Mouse (Mus musculus) kidney, embryonic 15.5 days (tissue): Measurements from ENCODE around the gene Lin28b. TPM values are rescaled to one million over a fixed set of nuclear protein-coding genes. Genes with fewer than 3 reads are reported as not detected.
"Not testable (repeated sequence)": the region's sequence is repeated elsewhere in the genome, so short reads cannot be mapped to it uniquely, and the experiment has no call there.

Source experiments
- ATAC-seq: fragments of 200-750 bp; cut with Nextera tagmentation; replicated peaks from 2 replicates; pipeline ENCODE4 v1.8.0; 2017; ENCODE audit warnings: moderate TSS enrichment; ENCODE audit not compliant: low FRiP score
- H3K27ac ChIP-seq: fragments of 300-500 bp; sonication (generic); 2 replicates; pipeline ENCODE4 v1.5.1; 2015; ENCODE audit warnings: mild to moderate bottlenecking, inconsistent platforms
- H3K27me3 ChIP-seq: fragments of 300-500 bp; sonication (generic); 2 replicates; pipeline ENCODE4 v1.6.1; 2015; ENCODE audit warnings: inconsistent platforms
- H3K36me3 ChIP-seq: fragments of 300-500 bp; sonication (generic); 2 replicates; pipeline ENCODE4 v1.6.1; 2015; ENCODE audit warnings: inconsistent platforms
- H3K4me1 ChIP-seq: fragments of 300-500 bp; sonication (generic); 2 replicates; pipeline ENCODE4 v1.6.1; 2015; ENCODE audit warnings: inconsistent platforms
- H3K4me2 ChIP-seq: fragments of 300-500 bp; sonication (generic); 2 replicates; pipeline ENCODE4 v1.6.1; 2015; ENCODE audit warnings: moderate library complexity, mild to moderate bottlenecking, inconsistent platforms
- H3K4me3 ChIP-seq: fragments of 300-500 bp; sonication (generic); replicated peaks from 2 replicates; pipeline ENCODE4 v1.5.1; 2015; ENCODE audit warnings: mild to moderate bottlenecking, inconsistent platforms
- H3K9ac ChIP-seq: fragments of 300-500 bp; sonication (generic); 2 replicates; pipeline ENCODE4 v1.6.1; 2015; ENCODE audit warnings: mild to moderate bottlenecking, inconsistent platforms
- H3K9me3 ChIP-seq: fragments of 300-500 bp; sonication (generic); replicated peaks from 2 replicates; pipeline ENCODE4 v1.6.1; 2016; ENCODE audit warnings: inconsistent platforms
- WGBS: fragments of 180-500 bp; shearing (Covaris S2); methylation state at CpG from one replicate; pipeline ENCODE4 v1.1.7; 2015; ENCODE audit warnings: mixed read lengths; 5-methylcytosine and 5-hydroxymethylcytosine counted together
- polyA plus RNA-seq: library from polyadenylated mRNA; unstranded; fragments of >200 nt; fragmentation: Nextera tagmentation; extraction: Ambion mirVana; gene quantifications from 2 replicates; pipeline ENCODE4 v1.2.1, GENCODE M21; 2015

Lin28b gene
- polyA plus RNA-seq, 1 experiment from 2014 or later: 1.6 TPM

DNA sequence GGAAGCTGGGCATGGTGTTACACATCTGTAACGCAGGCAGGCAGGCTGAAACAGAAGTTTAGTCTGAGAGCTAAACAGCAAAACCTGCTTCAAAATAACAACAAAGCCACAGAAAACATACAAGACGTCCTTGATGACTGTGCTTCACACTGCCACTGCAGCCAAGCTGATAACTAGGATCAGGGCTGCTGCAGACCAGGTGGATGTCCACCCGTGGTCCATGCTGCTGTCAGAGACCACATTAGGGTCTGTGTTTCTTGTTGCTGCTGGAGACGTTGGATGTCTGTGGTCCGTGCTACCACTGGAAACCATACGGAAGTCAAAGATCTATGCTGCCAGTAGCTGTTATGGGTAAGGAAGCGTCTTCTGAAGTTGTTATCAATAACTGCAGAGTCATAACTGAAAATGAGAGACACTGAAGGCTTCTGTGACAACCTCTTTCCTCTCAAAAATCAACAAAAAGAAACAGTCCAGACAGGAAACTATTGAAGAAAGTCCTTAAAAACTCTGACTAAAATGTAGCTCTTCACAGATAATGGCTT lies 86.4 kb downstream of the Lin28b start:
- no peaks in the 10 kb centered on the region for H3K36me3 ChIP-seq
- WGBS: 55% methylated on average over 7 of the region's 7 CpGs
- no peak overlapping the region for H3K27ac ChIP-seq
- no peaks in the 10 kb centered on the region for H3K27me3 ChIP-seq
- ATAC-seq: no peak
- no peak overlapping the region for H3K4me2 ChIP-seq
- H3K9ac ChIP-seq: no peak overlapping the region
- H3K4me3 ChIP-seq: no peak overlapping the region
- H3K9me3 ChIP-seq: no peaks in the 10 kb centered on the region
- no peaks in the 10 kb centered on the region for H3K4me1 ChIP-seq

DNA sequence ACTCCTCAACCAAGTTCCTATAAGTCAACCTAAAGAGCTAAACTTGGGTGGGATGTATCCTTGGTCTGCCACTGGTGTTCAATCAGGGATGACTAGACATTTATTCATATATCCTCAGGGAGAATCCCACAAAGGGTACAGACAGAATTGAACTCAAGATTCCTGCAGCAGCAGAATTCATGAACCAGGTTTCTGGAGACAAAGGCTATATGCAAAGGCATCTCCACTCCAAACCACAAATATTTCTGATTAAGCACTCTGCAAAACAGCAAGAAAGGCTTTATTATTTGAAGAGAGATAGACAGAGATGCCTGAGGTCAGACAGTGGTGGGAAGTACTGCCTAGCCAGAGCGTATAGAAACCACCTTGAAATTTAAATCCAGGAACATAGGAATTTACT lies 88.0 kb downstream of the Lin28b start:
- no peak overlapping the region for H3K4me3 ChIP-seq
- H3K4me2 ChIP-seq: no peak overlapping the region
- H3K4me1 ChIP-seq: no peaks in the 10 kb centered on the region
- no peak overlapping the region for H3K9ac ChIP-seq
- no peaks in the 10 kb centered on the region for H3K36me3 ChIP-seq
- ATAC-seq: no peak
- H3K27me3 ChIP-seq: no peaks in the 10 kb centered on the region
- no peak overlapping the region for H3K27ac ChIP-seq
- WGBS: 91% methylated on average over 1 of the region's 1 CpGs
- no peaks in the 10 kb centered on the region for H3K9me3 ChIP-seq

DNA sequence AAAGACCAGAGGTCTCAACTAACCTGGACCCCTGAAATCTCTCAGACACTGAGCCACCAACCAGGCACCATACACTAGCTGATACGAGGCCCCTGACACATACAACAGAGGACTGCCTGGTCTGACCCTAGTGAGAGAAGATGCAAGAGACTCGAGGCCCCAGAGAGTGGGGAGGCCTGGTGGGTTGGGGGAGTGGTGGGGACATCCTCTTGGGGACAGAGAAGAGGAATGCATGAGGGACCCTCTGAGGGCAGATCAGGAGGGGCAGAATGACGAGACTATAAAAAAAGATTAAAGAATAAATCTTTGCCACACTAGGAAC lies 103.6 kb downstream of the Lin28b start:
- WGBS: 49% methylated on average over 3 of the region's 3 CpGs
- Histone ChIP-seq H3K36me3 (no peaks in the 10 kb centered on the region), H3K9me3 (no peaks in the 10 kb centered on the region)

DNA sequence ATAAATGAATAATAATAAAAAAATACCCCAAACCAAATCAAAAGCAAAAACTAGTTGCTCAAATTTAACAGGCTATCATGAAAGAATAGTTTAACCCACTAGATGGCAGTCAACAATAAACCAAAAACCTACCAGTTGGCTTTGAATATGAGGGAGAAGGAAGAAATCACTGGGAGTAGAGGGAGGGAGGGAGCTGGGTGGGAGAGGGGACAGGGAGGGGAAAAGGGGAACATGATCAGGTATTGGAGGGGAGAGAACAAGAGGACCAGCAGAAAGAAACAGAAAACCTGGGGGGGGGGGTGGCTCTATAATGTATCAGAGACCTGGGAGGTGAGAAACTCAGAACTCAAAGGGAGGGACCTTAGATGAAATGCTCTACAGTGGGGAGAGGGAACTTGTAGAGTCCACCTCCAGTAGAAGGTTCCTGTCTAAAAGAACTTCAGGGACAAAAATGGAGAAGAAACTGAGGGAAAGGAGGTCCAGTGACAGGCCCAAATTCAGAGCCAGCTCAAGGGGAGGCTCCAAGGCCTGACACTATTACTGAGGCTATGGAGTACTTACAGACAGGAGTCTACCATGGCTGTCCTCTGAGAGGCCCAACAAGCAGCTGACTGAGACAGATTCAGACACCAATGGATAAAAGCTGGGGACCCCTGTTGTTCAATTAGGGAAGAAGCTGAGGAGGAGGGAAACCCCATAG lies 104.1 kb downstream of the Lin28b start:
- Histone ChIP-seq H3K27me3 (no peaks in the 10 kb centered on the region), H3K4me3 (no peak overlapping the region), H3K9me3 (no peaks in the 10 kb centered on the region), H3K36me3 (no peaks in the 10 kb centered on the region), H3K4me2 (no peak overlapping the region), H3K9ac (no peak overlapping the region), H3K27ac (no peak overlapping the region), H3K4me1 (no peaks in the 10 kb centered on the region)
- no peak for ATAC-seq

More for the DNA sequence above, 103.6 kb downstream of the Lin28b start:
- H3K27ac ChIP-seq: no peak overlapping the region
- H3K4me2 ChIP-seq: no peak overlapping the region
- ATAC-seq: no peak
- H3K9ac ChIP-seq: no peak overlapping the region
- no peak overlapping the region for H3K4me3 ChIP-seq
- H3K4me1 ChIP-seq: no peaks in the 10 kb centered on the region
- no peaks in the 10 kb centered on the region for H3K27me3 ChIP-seq

DNA sequence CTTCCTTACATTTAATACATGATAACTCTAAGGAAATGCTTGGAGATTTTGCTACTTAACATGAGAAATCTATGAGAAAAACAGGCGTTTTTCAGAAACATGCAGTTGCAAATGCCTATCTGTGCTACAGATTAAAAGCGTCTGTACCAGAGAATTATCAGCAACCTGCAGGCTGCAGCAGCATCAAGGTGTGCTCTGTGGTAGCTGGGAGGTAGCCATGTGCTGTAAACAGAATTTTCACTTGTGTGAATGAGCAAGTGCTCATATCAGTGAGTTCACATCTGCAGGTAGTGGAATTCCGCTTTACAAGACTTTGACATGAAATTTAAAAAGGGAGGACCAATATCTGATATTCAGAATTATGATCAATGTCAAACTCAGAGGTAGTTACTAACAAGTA lies 107.9 kb downstream of the Lin28b start:
- H3K27me3 ChIP-seq: no peaks in the 10 kb centered on the region
- no peak overlapping the region for H3K4me2 ChIP-seq
- H3K4me1 ChIP-seq: no peaks in the 10 kb centered on the region
- no peak for ATAC-seq
- H3K9ac ChIP-seq: no peak overlapping the region
- no peaks in the 10 kb centered on the region for H3K36me3 ChIP-seq
- no peak overlapping the region for H3K27ac ChIP-seq
- no peak overlapping the region for H3K4me3 ChIP-seq
- no peaks in the 10 kb centered on the region for H3K9me3 ChIP-seq
- 90% methylated on average over 3 of the region's 3 CpGs for WGBS

DNA sequence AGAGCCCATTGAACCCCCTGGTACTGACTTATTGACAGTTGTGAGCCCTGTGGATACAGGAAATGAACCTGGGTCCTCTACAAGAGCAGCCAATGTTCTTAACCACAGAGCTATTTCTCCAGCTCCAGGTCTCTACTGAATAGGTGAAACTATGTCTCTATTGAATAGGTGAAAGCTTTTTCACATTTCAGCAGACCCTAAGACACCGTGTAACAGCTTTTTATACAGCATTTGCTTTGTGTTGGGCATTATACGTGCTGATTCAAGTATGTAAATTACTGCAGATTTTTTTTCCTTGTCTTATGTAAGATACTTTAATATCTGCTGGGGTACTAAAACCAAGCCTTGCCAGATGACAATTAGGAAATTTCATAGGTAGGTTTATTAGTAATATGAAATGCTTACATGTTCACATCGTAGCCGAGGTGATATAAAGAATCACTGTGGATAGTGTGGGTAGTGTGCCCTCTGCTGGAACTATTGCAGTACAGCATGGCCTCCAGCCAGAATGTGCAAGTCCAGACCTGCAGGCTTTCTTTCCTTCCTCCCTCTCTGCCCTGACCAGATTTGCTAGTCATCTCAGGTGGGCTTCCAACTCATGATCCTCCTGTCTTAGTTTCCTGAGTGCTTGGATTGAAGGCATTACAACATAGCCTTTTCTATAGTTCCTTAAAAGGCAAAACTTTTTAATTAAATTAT lies 113.1 kb downstream of the Lin28b start:
- Histone ChIP-seq H3K27ac (no peak overlapping the region), H3K4me3 (no peak overlapping the region), H3K27me3 (no peaks in the 10 kb centered on the region), H3K4me2 (no peak overlapping the region), H3K9ac (no peak overlapping the region), H3K4me1 (no peaks in the 10 kb centered on the region), H3K9me3 (no peaks in the 10 kb centered on the region), H3K36me3 (no peaks in the 10 kb centered on the region)
- peak; percentile 50; the same call in 1 of the 2 replicates for ATAC-seq
- 56% methylated on average over 4 of the region's 4 CpGs for WGBS

DNA sequence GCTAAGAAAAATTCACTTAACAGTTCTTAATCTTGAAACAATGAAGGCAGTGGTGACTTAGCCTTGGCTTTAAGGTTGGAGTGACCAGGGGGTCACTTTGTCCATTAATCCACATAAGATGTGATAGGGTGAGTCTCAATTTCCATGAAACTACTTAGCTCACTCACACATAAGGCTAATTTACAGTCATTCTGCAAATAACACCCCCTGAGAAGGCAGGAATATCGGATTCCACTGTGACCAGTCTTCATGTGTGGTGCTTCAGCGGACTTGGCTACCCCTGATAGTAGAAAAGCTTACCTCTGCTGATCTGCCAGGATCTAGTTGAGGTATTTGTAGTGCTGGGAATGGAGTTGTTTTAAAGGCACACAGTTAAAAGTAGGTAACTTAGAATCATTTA lies 115.7 kb downstream of the Lin28b start:
- Histone ChIP-seq H3K9ac (no peak overlapping the region), H3K4me1 (no peaks in the 10 kb centered on the region), H3K27ac (0 out of 2 replicates have a peak overlapping the region, but pooled peaks have one; percentile 9), H3K36me3 (no peaks in the 10 kb centered on the region), H3K27me3 (no peaks in the 10 kb centered on the region), H3K4me2 (no peak overlapping the region), H3K4me3 (no peak overlapping the region), H3K9me3 (no peaks in the 10 kb centered on the region)
- peak; percentile 57; the same call in 1 of the 2 replicates for ATAC-seq
- 37% methylated on average over 2 of the region's 2 CpGs for WGBS

DNA sequence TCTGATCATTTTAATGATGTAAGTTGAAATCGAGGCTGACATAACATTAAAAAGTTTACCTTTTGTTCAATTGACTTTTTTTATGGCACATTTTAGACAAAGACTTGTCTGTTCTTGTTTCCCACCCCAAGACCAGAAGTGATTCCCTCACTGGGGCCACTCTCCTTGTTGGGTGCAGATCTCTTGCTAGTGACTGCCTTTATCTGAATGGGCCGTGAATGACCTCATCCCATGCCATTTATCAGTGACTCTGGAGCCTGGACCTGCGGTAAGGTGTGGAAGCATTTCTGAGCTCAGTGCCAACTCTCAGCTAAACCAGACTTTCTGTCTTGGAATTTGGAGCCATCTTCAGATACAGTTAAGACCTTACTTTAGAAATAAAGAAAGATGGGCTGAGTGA lies 116.6 kb downstream of the Lin28b start:
- H3K4me3 ChIP-seq: no peak overlapping the region
- WGBS: 77% methylated on average over 3 of the region's 3 CpGs
- H3K36me3 ChIP-seq: no peaks in the 10 kb centered on the region
- H3K27ac ChIP-seq: no peak overlapping the region
- no peaks in the 10 kb centered on the region for H3K9me3 ChIP-seq
- no peak overlapping the region for H3K9ac ChIP-seq
- ATAC-seq: no peak
- no peaks in the 10 kb centered on the region for H3K27me3 ChIP-seq
- H3K4me2 ChIP-seq: no peak overlapping the region
- no peaks in the 10 kb centered on the region for H3K4me1 ChIP-seq

DNA sequence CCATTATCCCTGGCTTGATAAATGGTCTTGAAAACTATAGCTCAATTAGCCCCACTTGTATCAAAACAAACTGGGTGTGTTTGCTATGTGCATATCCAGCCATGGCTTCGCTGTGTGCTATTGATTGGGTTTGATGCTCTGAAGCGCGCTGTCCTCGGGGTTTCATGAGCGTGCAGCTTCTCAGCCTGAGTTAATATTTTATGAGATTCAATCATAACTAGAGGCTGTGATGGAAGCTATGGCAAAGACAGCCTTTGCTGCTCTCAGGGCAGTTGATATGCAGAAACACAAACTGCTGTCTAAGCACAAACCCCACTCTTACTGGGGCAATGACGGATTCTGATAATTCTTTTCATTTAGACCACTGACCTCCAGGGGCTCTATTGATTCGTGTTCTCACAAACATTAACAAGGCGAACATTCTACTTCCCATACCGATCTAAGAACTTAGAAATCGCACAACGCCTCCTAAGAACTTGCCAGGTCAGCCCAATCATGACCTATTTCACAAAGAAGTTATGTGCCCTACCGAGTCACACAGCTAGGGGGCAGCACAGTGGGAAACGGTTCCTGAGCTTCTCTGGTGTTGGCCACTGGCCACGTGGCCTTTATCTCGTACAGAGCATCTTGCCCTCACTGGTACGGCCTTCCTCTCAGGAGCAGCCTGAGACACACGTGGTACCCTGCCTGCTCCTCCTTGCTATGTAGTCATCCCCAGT lies 119.0 kb downstream of the Lin28b start:
- Histone ChIP-seq H3K27ac (no peak overlapping the region), H3K4me1 (no peaks in the 10 kb centered on the region), H3K4me3 (no peak overlapping the region), H3K9ac (no peak overlapping the region), H3K27me3 (no peaks in the 10 kb centered on the region), H3K4me2 (no peak overlapping the region), H3K36me3 (no peaks in the 10 kb centered on the region), H3K9me3 (no peaks in the 10 kb centered on the region)
- ATAC-seq: no peak
- 87% methylated on average over 17 of the region's 17 CpGs for WGBS

DNA sequence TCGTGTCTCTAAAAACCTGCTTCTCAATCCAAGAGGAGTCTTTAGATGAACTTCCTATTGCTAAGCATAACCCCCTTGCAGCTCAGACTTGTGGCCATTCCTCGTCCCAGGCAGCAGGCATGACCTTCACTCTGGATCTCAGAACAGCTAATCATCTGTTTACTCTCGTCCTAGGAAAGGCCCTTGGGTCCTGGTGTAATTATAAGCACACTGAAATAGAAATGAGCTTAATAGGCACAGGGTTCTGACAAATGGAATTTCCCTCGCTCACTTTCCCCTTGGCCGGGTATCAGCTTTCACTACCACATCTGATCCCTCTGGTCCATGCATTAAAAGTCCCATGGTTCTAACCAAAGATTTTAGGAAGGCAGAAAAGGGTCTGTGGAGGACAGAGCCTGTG lies 122.8 kb downstream of the Lin28b start:
- Histone ChIP-seq H3K4me3 (no peak overlapping the region), H3K27me3 (no peaks in the 10 kb centered on the region), H3K9me3 (no peaks in the 10 kb centered on the region), H3K27ac (no peak overlapping the region), H3K36me3 (no peaks in the 10 kb centered on the region), H3K4me2 (no peak overlapping the region), H3K9ac (no peak overlapping the region), H3K4me1 (no peaks in the 10 kb centered on the region)
- no peak for ATAC-seq
- WGBS: 45% methylated on average over 5 of the region's 5 CpGs

DNA sequence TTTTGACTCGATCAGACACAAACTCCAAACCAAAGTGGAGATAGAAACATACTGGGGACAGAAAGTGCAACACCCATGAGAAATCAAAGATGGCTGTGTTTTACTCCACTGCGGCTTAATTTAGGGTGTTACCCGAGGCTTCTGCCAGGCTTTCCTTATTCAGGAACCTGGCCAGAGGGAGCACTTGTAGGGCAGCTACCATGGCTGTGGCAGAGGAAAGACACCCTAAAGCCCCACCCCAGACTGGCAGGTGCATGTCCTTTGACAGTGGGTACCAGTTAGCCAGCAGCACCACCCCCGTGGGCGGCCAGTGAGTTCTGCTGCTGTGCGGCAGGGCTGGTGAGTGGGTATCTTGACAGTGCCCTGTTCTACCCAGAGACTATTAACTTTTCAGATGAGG lies 130.1 kb downstream of the Lin28b start:
- Histone ChIP-seq H3K4me1 (no peaks in the 10 kb centered on the region), H3K36me3 (no peaks in the 10 kb centered on the region), H3K4me2 (no peak overlapping the region), H3K9ac (no peak overlapping the region), H3K27me3 (no peaks in the 10 kb centered on the region), H3K4me3 (no peak overlapping the region), H3K9me3 (no peaks in the 10 kb centered on the region), H3K27ac (no peak overlapping the region)
- 91% methylated on average over 6 of the region's 6 CpGs for WGBS
- ATAC-seq: no peak

DNA sequence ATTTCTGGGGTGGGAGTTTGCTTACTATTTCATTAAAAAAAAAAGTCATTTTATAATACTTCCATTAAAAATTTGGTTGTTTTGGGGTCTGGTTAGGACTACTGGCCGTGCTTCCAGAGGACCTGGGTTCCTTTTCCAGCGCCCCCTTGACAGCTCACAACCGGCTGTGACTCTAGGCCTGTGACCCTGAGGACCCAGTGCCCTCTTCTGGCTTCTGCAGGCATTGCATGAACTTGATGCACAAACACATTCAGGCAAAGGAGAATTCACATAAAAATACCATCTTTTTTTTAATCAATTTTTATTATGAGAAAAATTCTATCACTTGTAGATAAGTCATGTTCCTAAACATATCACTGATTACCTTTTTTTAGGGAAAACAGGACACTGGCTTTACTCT lies 138.1 kb downstream of the Lin28b start:
- WGBS: 89% methylated on average over 3 of the region's 3 CpGs
- H3K36me3 ChIP-seq, H3K9me3 ChIP-seq, ATAC-seq, H3K4me2 ChIP-seq, H3K4me3 ChIP-seq, H3K27me3 ChIP-seq, H3K9ac ChIP-seq, H3K4me1 ChIP-seq, H3K27ac ChIP-seq: not testable (repeated sequence)
